Mouse (Mus musculus) 3T3-L1 (cell line): Measurements from ENCODE around the gene Gm15140.
"Not testable (repeated sequence)": the region's sequence is repeated elsewhere in the genome, so short reads cannot be mapped to it uniquely, and the experiment has no call there.

Experiments used
- DNase-seq: peaks from one replicate; pipeline ENCODE4 v3.0.0-alpha.2; 2015; ENCODE audit warnings: low read depth, low spot score

The Gm15140 gene

DNA sequence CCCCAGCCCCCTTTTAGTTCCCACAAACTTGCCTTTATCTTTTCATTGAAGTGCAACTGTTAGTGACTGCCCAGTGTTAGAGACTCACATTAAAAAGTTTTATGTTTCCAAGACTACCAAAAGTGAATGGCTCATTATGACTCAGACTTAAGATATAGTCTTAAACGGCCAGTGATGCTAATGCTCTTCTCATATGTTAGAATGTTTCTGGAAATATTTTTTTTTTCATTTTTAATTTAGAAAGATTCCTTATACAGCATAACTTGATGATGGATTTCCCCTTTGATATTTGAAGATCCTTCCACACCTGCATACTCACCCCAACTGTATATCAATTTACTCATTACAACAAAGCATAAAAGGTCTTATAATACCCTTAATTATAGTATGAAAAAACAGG lies at the start of gene Gm15140:
Gene Gm15140 (minus strand): TSS at position 101 of the 400 bp plus-strand sequence.
- not testable (repeated sequence) for DNase-seq
